Mouse (Mus musculus) layer of hippocampus, adult 11-12 months (tissue): ENCODE results near the gene Gm20388.
"Not testable (repeated sequence)": the region's sequence is repeated elsewhere in the genome, so short reads cannot be mapped to it uniquely, and the experiment has no call there.

Experiments
- DNase-seq: peaks from one replicate; pipeline ENCODE4 v3.0.0; 2022; ENCODE audit warnings: low spot score

Gm20388 gene

DNA sequence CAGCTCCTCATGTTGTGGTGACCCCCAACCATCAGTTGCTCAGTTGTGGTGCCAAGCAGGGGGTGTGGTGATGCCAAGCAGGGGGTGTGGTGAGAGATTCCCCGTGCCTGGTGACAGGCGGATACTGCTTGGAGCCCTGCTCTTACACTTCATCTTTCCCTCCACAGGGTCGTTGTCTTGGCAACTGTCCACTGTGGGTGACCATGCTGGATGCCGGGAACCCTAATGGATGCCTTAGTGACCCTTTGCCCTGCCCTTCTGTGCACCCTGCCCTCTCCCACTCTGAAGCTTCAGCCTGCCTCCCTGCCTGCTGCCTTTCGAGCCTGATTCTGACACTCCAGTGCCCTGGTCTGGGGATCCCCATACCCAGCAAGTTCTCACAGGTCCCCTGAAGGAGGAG, 427.0 kb downstream of the Gm20388 start:
- no peak for DNase-seq

DNA sequence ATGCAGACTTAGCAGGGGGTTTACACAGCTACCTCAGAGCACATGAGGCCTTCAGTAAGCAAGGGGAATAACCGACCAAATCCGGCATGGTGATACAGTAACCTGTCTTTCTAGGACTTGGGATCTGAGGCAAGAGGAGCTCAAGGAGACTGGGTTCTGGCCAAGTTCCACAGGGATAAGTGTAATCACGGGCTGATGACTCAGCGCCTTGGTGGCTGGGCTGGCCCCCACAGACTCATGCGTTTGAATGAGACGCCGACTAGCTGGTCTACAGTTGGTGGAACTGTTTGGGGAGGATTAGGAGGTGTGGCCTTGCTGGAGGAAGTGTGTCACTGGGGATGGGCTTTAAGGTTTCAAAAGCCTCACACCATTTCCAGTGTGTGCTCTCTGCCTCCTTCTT, 428.0 kb downstream of the Gm20388 start:
- DNase-seq = no peak

DNA sequence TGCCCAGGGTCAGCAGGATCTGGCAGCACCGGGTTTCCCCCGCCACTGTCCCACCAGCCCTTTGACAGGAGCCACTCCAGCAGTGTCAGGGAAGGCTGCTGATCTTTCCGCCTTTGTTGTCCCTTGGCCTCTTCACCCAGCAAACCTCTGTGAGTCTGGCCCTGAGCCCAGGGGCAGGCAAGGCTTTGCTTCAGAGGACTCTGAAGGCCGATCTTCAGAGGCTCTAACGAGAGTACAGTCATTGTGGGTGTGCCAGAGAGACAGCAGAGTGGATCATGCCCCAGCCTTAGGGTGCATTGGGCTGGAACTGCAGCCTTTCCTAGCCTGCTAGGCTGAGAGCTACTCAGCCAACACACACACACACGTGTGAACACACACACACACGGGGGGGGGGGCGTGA, 429.1 kb downstream of the Gm20388 start:
- no peak for DNase-seq

DNA sequence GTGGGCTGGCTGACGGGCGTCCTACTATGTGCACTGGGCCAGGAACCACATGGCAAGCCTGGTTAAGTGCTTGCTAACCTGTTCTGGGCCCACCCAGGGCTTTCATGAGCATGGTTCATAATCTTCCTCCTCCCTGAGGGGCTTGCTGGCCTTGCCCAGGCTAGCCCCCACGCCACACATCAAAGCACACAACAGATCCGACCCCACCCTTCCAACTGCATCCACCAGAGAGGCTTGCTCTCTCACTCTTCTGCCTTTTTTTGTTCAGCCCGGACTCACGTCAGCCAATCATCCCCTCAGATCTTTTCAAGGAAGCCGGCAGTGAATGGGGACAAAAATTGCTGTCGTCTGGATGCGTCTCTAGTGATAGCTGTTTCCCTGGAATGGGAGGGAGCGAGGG, 430.5 kb downstream of the Gm20388 start:
- DNase-seq = no peak

DNA sequence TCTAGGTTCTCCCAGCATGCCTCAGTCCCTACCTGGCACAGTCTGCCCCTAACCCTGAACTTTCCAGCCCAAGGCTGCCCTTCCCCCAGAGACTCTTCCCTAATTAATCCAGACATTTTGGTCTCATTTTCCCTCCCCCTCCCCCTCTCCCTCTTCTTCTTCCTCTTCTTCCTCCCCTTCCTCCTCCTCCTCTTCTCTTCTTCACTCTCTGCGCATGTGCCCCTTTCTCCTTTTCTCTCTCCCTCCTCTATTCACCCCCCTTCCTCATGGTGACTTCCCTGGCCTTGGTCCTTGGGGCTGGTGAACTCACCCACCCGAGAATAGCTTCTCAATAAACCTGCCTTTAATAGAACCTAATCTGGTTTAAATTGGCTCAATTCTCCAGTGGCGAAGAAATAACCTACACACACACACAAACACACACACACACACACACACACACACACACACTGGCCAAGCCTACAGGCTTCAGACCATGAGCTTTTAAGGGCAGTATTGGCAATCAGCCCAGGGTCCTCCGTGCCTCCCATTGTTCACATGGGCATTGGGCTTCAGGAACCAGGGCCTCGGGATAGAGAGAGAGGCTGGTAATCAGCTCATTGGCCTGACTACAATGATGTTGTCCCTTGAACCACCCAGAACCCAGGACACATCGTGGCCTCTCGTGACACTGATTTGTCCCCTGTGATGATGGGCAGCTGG, 432.4 kb downstream of the Gm20388 start:
- no peak for DNase-seq

DNA sequence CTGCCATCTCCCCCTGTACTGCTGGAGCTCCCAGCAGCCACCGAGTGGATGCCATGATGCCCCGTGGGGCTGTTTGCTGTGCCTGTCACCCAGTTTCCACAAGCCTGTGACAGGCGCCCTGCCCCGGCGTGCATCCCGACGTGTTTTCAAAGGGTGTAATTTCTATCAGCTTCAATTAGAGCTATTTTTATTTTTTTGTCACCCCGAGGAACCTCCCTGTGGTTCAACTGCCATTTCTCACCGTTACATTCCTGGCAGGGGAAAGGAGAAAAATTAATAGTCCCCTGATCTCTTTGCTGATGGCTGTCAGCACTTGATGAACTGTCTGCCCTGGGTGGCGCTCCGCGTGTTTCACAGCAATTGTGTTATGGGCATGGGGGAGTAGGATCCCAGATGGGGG, 432.9 kb downstream of the Gm20388 start:
- no peak for DNase-seq

DNA sequence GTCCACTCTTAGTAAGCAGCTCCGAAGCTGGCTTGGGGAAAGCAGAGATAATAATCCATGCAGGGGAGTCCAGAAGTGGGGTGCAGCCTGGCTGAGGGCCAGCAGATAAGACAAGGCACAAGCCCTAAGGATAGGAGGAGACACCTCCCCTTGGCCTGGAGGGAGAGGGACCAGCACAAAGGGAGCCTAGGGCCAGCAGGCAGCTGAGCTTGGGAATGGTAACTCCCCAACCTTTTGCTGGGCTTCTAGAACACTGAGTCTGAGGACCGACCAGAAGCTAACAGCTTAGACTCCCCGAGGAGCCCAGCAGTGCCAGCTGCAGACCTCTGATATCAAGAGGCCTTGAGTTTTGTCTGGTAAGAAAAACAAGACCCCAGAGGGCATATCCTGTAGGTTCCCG, 433.5 kb downstream of the Gm20388 start:
- no peak for DNase-seq

DNA sequence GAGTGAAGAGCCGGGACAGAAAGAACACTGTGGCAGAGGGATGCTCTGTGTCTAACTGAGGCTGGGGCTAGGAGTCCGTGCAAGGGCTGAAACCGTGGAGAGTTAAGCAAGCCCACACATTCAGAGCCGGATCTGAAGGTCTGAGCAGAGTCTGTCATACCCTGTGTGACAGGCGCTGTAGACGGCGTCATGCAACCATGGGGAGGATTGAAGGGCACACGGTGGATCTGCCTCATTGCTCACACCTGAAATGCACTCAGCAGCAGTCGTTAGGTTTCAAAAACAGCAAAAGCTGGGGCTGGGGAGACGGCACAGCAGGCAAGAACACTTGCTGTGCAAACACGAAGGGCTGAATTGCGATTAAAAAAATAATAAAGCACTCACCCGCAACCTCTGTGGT, 433.9 kb downstream of the Gm20388 start:
- DNase-seq = no peak

DNA sequence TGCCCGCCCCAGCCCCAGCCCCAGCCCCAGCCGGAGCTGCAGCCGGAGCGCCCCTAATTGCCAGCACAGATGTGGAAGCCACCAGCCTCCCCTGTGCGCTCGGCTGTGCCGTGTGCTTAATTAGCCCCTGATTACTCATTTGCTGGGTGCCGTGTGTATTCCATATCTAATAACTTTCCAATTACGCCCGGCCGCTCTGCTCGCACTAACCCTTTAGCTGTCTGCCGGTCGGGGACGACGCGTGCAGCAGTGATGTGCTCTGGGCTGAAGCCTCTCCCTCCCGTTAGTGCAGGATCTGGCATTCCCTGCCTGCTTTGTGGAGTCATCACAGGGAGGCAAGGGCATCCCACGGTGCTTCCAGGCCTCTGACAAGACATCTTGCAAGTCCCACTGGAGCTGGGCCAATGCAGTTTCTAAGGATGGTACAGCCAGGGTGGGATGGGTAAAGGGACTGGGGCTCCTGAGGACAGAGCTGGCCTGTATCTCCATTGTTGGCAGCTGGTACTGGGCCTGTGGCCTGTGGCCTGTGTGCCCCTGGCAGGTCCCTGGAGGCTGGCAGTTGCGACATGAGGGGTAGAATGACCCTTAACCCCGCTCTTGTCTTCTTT, 437.2 kb downstream of the Gm20388 start:
- no peak for DNase-seq

DNA sequence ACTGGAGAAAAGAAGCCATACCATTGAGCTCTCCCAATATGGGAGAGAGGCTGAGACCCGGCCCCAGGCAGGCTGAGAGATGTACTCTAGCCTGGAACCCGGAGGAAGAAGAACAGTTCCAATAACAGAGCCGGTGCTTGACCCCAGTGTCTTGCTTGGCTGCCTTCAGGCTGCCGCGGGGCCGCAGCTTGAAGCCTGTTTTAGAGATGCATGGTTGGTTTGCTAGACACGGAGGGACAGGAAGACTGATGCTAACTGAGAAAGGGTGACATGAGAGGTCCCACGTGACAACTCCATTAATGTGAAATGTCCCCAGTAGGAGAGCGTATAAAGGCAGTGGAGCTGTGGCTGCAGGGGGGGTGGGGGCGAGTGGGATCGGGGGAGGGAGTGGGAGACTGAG, 438.3 kb downstream of the Gm20388 start:
- DNase-seq = no peak

DNA sequence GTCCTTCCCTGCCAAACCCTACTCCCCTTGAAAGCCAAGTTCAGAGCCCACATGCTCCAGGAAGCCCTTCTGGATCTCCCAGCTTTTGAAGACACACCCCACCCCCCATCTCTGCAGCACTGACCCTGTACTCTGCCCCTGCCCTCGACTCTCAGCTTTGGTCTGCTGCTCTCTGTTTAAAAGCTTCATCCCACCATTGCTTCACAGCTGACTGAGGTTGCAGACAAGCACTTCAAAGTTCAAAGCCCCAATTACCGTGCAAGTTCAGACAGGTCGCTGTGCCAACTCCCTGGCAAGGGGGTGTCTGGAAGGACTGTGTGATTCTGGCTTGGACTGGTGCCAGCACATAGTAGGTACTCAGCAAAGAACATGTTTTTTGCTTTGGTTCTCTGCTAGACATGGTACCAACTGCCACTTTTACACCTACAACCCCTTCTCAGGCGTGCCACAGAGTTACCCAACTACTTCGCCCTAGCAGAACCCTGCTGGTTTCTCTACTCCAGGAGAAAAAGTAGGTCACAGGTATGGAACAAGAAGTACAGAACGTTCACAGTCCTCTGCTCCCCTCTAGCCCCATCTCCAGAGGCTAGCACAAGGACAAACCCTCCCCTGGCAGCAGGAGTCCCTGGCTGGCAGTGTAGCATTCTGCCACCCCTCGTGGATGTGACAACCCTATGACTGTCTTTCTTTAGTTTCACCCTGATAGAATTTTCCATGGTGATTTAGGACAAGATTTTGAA, 440.9 kb downstream of the Gm20388 start:
- DNase-seq = no peak

DNA sequence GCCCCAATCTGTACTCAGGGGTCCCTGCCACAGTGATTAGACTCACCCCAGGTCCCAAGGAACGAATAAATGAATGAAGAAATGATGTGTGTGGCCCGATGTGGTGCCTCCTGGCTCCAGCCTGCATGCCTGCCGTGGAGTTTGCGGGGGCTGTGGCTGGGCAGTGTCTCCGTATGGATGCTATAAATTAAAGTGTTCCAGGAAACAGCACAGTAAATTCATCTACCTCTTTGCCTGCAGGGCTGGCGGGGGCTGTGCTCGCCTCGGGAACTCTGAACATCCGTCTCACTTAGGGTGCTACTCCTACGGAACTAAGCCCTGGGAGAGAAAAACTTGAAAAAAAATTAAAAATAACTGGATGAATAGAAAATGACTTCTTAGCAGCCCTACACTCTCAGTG, 441.5 kb downstream of the Gm20388 start:
- peak; percentile 50 for DNase-seq

DNA sequence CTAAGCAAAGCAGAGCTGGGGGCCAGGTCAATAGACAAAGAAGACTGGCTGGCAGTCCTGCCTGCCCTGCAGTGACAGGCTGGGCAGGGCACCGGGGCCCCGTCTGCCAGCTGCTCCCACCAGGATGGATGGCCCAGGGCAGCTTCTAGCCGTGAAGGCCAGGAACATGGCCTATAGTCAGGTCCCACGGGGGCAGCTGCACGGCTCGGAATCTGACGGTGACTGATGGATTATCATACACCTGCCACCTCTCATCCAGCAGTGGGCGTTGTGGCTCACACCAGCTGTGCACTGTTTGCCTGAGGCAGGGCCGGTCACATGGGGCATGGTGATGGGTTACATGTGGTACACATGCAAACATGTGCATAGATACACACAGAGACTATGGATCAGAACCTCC, 445.4 kb downstream of the Gm20388 start:
- no peak for DNase-seq

DNA sequence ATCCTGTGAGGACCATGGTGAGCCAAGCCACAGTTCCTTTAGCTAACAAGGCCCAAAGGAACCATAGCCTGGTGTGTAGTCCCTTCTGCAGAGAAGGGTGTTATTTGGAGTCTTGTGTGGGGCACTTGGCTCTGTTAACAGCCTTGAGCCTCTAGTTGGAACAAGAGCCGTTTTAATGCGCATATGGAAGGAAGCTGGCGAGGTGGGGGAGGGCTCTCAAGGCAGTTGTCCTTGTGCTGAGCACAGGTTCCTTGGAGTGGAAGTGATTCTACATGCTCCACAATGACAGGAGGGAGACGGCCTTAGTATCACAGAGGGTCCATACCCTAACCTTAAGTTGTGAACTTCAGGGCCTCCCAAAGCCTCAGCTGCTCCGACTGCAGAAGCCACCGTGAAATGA, 446.9 kb downstream of the Gm20388 start:
- DNase-seq = no peak

DNA sequence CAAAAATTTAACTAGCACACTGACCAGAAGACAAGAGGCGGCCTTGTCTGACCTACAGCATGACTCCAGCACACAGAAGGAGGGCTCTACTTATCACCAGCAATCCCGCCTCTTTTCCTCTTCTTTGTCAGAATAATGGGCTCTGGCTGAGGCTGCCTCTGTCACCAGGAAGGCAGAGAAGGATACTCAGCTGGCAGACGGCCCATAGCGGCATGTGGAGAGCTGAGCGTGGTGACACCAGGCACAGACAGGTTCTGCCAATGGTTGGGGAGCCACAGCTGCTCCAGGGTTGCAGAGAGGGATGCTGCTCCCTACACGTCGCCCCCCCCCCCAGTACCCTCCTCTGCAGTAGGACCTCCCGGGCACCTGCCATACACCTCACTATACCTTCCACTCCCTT, 450.7 kb downstream of the Gm20388 start:
- peak; percentile 71 for DNase-seq

DNA sequence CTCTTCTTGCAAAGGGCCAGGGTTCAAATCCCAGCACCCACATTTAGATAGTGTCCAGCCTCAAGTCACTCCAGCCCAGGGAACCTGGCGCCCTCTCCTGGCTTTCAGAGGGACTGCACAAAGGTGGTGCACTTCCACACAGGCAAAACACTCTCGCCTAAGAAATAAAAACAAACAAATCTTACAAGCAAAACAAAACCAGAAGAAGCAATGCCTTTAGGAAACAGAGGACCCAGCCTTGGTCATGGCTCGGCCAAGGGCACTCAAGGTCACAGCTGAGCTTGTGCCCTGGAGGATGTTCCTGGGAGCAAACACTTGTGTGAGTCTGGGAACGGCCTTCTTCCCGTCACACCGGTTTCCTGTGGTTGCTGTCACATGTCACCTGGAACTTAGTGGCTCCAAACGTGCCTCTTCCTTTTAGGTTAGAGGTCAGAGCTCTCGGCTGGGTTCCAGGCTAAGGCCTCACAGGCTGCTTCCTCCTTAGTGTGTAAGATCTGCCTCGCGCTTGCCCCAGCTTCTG, 453.0 kb downstream of the Gm20388 start:
- no peak for DNase-seq

DNA sequence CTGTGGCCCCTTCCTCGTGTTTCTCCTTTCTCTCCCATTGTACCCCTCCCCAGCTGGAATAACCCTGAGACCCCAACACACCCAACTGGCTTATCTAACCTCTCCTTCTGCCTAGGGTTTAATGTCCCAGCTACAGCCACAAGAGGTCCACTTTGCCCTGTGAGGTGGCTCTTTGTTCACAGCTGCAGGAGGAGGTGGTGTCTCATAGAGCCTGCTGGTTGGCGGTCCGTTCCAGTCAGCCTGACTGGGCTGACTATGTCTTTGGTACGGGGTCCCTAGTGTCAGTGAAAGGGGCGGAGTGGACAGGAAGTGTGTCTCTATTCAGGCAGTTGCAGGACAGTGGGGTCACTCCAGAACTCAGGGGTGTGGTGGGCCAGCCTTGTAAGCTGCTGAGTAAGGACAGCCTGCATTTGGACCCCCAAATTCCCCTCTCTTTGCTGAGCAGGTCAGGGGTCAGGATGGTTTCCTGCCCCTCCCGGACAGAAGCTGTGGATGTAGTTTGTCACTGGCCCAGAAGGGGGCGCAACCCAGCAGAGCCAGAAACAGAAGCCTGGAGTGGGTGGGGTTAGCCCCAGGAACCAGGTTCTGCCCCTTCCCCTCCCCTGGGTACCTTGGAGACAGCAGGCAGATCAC, 453.6 kb downstream of the Gm20388 start:
- no peak for DNase-seq

DNA sequence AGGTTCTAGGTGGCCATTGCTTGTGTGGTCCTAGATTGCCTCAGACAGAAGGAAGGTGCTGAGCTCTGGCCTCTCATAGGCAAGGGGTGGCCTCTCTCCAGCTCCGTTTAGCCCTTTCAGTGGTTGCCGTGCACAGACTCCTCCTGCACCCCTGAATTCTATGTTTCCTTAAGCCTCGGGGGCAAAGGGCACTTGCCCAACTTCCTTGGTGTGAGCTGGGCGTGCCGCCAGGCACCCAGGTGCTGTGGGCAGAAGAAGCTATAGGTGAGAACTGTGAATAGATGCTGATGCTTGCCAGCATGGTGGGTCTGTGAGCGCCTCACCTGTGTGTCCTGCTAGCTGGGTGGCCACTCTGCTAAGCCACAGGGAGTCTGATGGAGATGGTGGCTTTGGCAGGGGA, 456.2 kb downstream of the Gm20388 start:
- DNase-seq = no peak

DNA sequence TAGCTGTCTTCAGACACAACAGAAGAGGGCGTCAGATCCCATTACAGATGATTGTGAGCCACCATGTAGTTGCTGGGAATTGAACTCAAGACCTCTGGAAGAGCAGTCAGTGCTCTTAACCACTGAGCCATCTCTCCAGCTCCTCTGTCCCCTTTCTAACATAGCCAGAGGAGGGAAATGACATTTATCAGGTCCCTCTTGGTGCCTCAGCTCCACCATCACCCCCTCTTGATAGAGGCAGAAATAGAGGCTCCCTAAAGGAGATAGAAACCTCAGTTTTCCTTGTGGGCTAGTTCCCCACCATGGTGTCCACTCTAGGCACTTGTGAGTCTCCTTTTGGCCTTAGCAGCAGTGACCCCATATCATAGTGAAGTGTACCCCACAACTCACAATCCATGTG, 457.6 kb downstream of the Gm20388 start:
- DNase-seq = not testable (repeated sequence)

DNA sequence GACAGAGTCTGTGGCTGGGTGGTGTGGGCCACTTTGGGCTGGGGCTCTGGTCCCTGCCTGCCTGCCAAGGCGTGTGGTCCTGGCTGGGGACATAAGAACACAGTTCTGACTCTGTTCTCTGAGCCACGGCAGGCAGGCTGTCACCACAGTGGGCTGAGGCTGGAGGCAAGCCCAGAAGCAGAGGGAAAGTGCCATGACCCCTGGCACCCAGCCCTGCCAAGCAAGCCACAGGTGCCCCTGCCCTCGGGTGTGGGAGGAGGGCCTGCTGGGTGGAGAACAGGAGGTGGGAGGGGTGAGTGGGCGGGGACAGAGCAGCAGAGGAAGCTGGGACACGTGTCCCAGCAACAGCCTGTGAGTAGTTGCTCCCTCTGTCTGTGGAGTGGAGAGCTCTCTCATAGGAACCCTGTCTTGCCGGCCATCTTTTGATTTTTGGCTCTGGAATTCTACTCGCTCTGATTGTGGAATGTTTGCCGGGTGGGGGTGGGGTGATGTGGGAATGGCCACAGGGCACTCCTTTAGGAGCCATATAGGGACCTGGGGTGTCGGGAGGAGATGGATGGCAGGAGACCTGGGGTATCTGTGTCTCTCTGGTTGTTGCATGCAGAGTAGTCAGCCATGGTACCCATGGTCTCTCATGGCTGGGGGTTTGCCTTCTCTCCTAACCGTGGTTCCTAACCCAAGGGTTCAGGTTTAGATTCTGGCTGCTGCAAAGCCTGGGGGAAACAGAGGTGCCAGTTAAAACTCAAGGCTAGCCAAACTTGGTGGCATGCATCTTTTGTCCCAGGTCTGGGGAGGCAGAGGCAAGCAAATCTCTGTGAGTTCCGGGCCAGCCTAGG, 458.4 kb downstream of the Gm20388 start:
- DNase-seq = peak; percentile 90

DNA sequence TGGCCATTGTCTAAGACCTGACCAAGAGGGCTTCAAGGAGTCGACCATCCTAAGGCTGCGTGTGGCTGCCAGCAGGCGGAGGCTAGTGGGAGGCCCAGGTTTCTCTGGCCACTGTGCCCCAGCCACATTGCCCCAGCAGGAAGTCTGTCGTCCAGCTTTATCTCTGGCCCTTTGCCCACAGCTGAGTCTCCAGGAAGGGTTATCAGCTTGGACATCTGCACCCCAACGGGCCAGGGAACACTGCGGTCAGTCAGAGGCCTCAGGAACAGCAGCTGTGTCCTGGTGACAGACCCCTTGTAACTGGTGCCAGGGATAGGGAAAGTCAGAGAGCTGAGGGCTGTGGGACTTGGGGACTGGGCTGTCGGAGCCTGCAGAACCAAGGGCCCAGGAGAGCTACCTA, 459.3 kb downstream of the Gm20388 start:
- no peak for DNase-seq

DNA sequence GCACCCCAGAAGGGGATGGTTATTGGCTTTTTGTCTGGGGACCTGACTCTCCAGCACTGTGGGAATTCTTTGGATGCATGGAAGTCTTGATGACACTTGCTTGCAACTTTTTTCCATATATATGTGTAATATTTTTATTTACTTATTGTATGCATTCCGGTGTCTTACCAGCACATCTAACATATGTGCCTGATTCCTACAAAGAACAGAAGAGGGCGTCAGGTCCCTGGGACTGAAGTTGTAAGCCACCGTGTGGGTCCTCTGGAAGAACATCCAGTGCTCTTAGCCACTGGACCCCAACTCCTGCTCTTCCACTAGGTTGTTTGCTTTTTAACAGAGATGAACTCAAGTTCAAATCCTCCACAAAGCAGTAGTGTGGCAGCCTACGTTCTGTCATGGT, 459.8 kb downstream of the Gm20388 start:
- DNase-seq = no peak
